Mouse (Mus musculus) ES-E14 (cell line): ENCODE data around the gene 4933417A18Rik.

Experiments used
- CHD2 ChIP-seq: IDR thresholded peaks from 2 replicates; pipeline ENCODE4 v1.6.1; 2014; ENCODE audit warnings: mild to moderate bottlenecking, low read depth, low read length, inconsistent platforms
- ZC3H11A ChIP-seq: IDR thresholded peaks from 2 replicates; pipeline ENCODE4 v1.6.1; 2012; ENCODE audit warnings: low read depth, mild to moderate bottlenecking, inconsistent platforms, low read length, borderline replicate concordance
- ZNF384 ChIP-seq: IDR thresholded peaks from 2 replicates; pipeline ENCODE4 v1.6.1; 2012; ENCODE audit warnings: low read depth, low read length, inconsistent platforms

DNA sequence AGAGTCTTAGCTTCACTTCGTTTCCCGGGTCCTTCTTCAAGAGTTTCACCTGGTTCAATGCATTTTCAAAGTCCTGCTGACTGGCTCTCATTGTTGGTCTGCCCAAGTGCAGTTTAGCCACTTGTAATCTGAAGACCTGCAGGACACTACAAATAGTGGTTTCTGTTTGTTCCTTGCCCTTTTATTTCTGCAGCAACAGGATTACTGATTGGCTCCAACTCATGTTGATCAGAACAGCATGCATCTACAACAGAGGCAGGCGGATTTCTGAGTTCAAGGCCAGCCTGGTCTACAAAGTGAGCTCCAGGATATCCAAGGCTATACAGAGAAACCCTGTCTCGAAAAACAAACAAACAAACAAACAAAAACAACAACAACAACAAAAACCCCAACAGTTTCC is 68.9 kb downstream of the 4933417A18Rik start:
- TF ChIP-seq ZNF384 (no peak), ZC3H11A (no peak), CHD2 (no peak)
